Mouse (Mus musculus): ENCODE measurements around the gene Bves. TPM values are rescaled to one million over a fixed set of nuclear protein-coding genes. Genes with fewer than 3 reads are reported as not detected.
A peak's percentile ranks its signal among the peaks of the same experiment; 100 is the strongest.
"Not testable (repeated sequence)": the region's sequence is repeated elsewhere in the genome, so short reads cannot be mapped to it uniquely, and the experiment has no call there.

Gene Bves
- total RNA-seq, 2 experiments from 2014 or later, result not detected

GRCm38 (mm10) chr10:45344381-45344780, 8.8 kb downstream of the Bves start:
- no peak for ATAC-seq (replicated peaks; ENCODE audit: low FRiP score, low TSS enrichment, poor library complexity, severe bottlenecking)

- no peak for ATAC-seq (replicated peaks; ENCODE audit: low FRiP score, low TSS enrichment, poor library complexity, severe bottlenecking)
These were observed 9.6 kb downstream of the Bves start for GRCm38 (mm10) chr10:45345217-45345616.

GRCm38 (mm10) chr10:45348143-45348542, 12.6 kb downstream of the Bves start:
- not testable (repeated sequence) for ATAC-seq (replicated peaks; ENCODE audit: low FRiP score, low TSS enrichment, poor library complexity, severe bottlenecking)

DNA sequence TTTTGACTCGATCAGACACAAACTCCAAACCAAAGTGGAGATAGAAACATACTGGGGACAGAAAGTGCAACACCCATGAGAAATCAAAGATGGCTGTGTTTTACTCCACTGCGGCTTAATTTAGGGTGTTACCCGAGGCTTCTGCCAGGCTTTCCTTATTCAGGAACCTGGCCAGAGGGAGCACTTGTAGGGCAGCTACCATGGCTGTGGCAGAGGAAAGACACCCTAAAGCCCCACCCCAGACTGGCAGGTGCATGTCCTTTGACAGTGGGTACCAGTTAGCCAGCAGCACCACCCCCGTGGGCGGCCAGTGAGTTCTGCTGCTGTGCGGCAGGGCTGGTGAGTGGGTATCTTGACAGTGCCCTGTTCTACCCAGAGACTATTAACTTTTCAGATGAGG, 20.5 kb downstream of the Bves start:
- no peak for ATAC-seq (replicated peaks; ENCODE audit: low FRiP score, low TSS enrichment, poor library complexity, severe bottlenecking)

DNA sequence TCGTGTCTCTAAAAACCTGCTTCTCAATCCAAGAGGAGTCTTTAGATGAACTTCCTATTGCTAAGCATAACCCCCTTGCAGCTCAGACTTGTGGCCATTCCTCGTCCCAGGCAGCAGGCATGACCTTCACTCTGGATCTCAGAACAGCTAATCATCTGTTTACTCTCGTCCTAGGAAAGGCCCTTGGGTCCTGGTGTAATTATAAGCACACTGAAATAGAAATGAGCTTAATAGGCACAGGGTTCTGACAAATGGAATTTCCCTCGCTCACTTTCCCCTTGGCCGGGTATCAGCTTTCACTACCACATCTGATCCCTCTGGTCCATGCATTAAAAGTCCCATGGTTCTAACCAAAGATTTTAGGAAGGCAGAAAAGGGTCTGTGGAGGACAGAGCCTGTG, 27.8 kb downstream of the Bves start:
- ATAC-seq (replicated peaks; ENCODE audit: low FRiP score, low TSS enrichment, poor library complexity, severe bottlenecking), result no peak

GRCm38 (mm10) chr10:45366987-45367705, 31.6 kb downstream of the Bves start:
- peak; percentile 44; the same call in 1 of the 2 replicates for ATAC-seq (replicated peaks; ENCODE audit: low FRiP score, low TSS enrichment, poor library complexity, severe bottlenecking)

GRCm38 (mm10) chr10:45369639-45370038, 34.1 kb downstream of the Bves start:
- ATAC-seq (replicated peaks; ENCODE audit: low FRiP score, low TSS enrichment, poor library complexity, severe bottlenecking), result no peak

- ATAC-seq (replicated peaks; ENCODE audit: low FRiP score, low TSS enrichment, poor library complexity, severe bottlenecking), result no peak
These were observed 35.0 kb downstream of the Bves start for GRCm38 (mm10) chr10:45370545-45370944.

DNA sequence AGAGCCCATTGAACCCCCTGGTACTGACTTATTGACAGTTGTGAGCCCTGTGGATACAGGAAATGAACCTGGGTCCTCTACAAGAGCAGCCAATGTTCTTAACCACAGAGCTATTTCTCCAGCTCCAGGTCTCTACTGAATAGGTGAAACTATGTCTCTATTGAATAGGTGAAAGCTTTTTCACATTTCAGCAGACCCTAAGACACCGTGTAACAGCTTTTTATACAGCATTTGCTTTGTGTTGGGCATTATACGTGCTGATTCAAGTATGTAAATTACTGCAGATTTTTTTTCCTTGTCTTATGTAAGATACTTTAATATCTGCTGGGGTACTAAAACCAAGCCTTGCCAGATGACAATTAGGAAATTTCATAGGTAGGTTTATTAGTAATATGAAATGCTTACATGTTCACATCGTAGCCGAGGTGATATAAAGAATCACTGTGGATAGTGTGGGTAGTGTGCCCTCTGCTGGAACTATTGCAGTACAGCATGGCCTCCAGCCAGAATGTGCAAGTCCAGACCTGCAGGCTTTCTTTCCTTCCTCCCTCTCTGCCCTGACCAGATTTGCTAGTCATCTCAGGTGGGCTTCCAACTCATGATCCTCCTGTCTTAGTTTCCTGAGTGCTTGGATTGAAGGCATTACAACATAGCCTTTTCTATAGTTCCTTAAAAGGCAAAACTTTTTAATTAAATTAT, 37.6 kb downstream of the Bves start:
- peak; percentile 91 for ATAC-seq (replicated peaks; ENCODE audit: low FRiP score, low TSS enrichment, poor library complexity, severe bottlenecking)

DNA sequence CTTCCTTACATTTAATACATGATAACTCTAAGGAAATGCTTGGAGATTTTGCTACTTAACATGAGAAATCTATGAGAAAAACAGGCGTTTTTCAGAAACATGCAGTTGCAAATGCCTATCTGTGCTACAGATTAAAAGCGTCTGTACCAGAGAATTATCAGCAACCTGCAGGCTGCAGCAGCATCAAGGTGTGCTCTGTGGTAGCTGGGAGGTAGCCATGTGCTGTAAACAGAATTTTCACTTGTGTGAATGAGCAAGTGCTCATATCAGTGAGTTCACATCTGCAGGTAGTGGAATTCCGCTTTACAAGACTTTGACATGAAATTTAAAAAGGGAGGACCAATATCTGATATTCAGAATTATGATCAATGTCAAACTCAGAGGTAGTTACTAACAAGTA, 42.7 kb downstream of the Bves start:
- no peak for ATAC-seq (replicated peaks; ENCODE audit: low FRiP score, low TSS enrichment, poor library complexity, severe bottlenecking)

DNA sequence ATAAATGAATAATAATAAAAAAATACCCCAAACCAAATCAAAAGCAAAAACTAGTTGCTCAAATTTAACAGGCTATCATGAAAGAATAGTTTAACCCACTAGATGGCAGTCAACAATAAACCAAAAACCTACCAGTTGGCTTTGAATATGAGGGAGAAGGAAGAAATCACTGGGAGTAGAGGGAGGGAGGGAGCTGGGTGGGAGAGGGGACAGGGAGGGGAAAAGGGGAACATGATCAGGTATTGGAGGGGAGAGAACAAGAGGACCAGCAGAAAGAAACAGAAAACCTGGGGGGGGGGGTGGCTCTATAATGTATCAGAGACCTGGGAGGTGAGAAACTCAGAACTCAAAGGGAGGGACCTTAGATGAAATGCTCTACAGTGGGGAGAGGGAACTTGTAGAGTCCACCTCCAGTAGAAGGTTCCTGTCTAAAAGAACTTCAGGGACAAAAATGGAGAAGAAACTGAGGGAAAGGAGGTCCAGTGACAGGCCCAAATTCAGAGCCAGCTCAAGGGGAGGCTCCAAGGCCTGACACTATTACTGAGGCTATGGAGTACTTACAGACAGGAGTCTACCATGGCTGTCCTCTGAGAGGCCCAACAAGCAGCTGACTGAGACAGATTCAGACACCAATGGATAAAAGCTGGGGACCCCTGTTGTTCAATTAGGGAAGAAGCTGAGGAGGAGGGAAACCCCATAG, 46.5 kb downstream of the Bves start:
- no peak for ATAC-seq (replicated peaks; ENCODE audit: low FRiP score, low TSS enrichment, poor library complexity, severe bottlenecking)

GRCm38 (mm10) chr10:45382637-45382958, 47.0 kb downstream of the Bves start:
- ATAC-seq (replicated peaks; ENCODE audit: low FRiP score, low TSS enrichment, poor library complexity, severe bottlenecking), result no peak

DNA sequence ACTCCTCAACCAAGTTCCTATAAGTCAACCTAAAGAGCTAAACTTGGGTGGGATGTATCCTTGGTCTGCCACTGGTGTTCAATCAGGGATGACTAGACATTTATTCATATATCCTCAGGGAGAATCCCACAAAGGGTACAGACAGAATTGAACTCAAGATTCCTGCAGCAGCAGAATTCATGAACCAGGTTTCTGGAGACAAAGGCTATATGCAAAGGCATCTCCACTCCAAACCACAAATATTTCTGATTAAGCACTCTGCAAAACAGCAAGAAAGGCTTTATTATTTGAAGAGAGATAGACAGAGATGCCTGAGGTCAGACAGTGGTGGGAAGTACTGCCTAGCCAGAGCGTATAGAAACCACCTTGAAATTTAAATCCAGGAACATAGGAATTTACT, 62.6 kb downstream of the Bves start:
- no peak for ATAC-seq (replicated peaks; ENCODE audit: low FRiP score, low TSS enrichment, poor library complexity, severe bottlenecking)

DNA sequence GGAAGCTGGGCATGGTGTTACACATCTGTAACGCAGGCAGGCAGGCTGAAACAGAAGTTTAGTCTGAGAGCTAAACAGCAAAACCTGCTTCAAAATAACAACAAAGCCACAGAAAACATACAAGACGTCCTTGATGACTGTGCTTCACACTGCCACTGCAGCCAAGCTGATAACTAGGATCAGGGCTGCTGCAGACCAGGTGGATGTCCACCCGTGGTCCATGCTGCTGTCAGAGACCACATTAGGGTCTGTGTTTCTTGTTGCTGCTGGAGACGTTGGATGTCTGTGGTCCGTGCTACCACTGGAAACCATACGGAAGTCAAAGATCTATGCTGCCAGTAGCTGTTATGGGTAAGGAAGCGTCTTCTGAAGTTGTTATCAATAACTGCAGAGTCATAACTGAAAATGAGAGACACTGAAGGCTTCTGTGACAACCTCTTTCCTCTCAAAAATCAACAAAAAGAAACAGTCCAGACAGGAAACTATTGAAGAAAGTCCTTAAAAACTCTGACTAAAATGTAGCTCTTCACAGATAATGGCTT, 64.2 kb downstream of the Bves start:
- no peak for ATAC-seq (replicated peaks; ENCODE audit: low FRiP score, low TSS enrichment, poor library complexity, severe bottlenecking)

DNA sequence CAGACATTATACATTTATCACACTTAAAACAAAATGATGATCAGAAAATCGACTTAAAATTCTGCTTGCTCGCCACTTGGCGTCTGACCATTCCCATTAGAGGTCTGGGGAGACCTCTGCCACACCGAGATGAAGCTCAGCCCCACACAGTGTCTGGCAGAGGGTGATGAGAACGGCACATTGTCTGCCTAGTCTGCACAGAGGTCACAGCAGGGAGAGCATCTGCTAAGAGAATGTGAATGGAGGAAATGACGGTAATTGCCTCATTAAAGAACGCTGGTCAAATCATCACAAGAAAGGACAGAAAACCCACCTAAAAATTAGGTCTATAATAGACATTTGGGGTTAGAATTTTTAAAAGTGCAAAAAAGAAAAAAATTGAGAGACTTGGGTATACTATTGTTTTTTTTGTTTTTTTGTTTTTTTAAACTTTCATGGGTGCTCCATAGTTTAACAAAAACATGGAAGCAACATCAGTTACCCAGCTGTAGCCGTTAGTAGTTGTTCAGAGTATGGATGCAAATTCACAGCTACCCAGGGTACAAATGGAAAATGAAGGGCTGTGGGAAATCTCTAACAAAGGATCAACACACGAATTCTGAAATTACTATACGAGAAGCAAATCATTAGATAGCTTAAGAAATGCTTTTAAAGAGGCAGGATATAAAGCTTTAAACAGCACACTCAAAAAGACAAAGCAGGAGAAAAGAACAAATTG, 75.2 kb downstream of the Bves start:
- ATAC-seq (replicated peaks; ENCODE audit: low FRiP score, low TSS enrichment, poor library complexity, severe bottlenecking), result no peak

- ATAC-seq (replicated peaks; ENCODE audit: low FRiP score, low TSS enrichment, poor library complexity, severe bottlenecking), result no peak
These were observed 76.2 kb downstream of the Bves start for GRCm38 (mm10) chr10:45411741-45412140.

GRCm38 (mm10) chr10:45412144-45412543, 76.6 kb downstream of the Bves start:
- no peak for ATAC-seq (replicated peaks; ENCODE audit: low FRiP score, low TSS enrichment, poor library complexity, severe bottlenecking)

All from megakaryocyte-erythroid progenitor cell, adult 5-6 weeks (primary cell).